Mouse (Mus musculus) lung, adult 2 months (tissue): Measurements from ENCODE around the gene Adamts9. TPM values are rescaled to one million over a fixed set of nuclear protein-coding genes. Genes with fewer than 3 reads are reported as not detected.

Experiments used
- DNase-seq: peaks from one replicate; pipeline ENCODE4 v3.0.0; 2022
- H3K4me1 ChIP-seq: fragments of 200-500 bp; 2 replicates; pipeline ENCODE4 v1.6.1; 2011; ENCODE audit warnings: low read length; ENCODE audit not compliant: control insufficient read depth, insufficient read depth
- H3K4me3 ChIP-seq: fragments of 200-500 bp; replicated peaks from 2 replicates; pipeline ENCODE3; 2011; ENCODE audit warnings: low read depth, mild to moderate bottlenecking, control low read depth, low read length; ENCODE audit errors: extremely low read depth
- CTCF ChIP-seq: fragments of 200-500 bp; IDR thresholded peaks from 2 replicates; pipeline ENCODE4 v1.5.1; 2011; ENCODE audit warnings: mild to moderate bottlenecking, low read length, control low read depth; ENCODE audit not compliant: insufficient read depth
- POLR2A ChIP-seq: fragments of 200-500 bp; IDR thresholded peaks from 2 replicates; pipeline ENCODE4 v1.6.1; 2011; ENCODE audit warnings: low read depth, mild to moderate bottlenecking, control low read depth, low read length, borderline replicate concordance; ENCODE audit errors: extremely low read depth
- WGBS: fragments of 180-500 bp; shearing (Covaris S2); methylation state at CpG from one replicate; pipeline ENCODE4 v1.1.7; 2018; 5-methylcytosine and 5-hydroxymethylcytosine counted together
- polyA plus RNA-seq: library from polyadenylated mRNA; depleted of rRNA; stranded (reverse); fragments of >200 nt; gene quantifications from 2 replicates; pipeline ENCODE4 v1.2.3, GENCODE M21; 2012

Adamts9 gene
- polyA plus RNA-seq, 1 experiment: 12.2 TPM

DNA sequence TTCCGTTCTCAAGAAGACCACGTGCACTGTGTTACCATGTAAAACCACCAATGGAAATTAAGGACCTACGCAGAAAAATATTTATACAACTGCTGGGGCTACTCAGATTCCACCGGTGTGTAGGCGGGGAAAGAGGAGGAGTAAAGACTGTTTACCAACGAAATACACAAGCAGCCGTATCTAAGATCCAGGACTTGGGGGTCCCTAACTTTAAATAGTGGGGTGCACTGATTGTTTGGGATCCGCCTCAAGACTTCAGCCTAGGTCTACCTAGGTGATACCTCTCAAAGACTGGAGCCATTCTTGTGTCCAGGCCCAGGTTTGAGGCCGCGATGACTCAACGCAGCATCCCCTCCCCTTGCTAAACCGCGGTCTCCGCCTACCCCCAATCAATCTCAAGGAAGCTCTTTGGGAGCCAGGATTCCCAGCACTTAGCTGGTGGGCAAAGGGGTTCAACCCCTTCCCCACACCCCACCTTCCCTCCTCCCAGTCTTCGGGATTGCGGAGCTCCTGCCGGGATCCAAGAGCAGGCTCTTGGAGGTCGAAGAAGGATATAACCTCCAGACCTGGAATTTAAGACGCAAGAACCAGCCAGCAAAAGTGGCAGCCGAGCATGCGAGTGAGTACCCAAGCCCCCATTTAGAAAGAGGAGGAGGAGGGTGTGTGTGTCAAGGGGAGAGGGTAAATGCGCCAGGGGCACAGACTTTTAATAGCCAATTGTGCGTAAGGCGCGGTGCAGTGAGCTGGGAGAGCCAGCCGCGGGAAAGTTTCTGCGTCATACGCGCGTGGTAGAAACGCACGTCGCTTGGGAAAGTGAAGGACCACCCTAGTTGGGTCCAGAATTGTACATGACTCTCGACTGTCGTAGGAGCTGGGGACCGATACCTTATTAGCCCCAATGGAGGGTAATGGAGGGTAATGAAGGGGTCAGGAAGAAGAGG lies 2.8 kb downstream of the Adamts9 start:
- 1% methylated on average over 37 of the region's 37 CpGs for WGBS
- peaks cover 8% of the 10 kb centered on the region for H3K4me1 ChIP-seq

DNA sequence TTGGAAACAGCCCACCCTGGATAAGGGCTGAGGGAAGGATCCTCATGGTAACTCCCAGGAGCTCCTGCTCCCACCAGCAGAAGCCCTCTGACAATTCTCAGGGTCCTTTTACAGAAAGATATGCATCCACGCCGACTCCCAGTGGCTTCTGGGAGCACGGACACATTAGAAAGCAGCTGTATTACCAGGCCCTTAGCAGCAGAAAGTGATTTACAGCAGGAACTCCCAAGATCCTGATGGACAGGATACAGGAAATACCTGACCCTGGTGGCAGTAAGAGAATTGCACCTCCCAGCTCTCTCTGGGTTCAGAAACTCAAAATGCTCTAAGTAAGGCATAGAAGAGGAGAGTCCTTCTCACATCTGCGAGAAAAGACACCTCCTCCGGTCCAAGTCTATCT lies 15.0 kb downstream of the Adamts9 start:
- 71% methylated on average over 5 of the region's 5 CpGs for WGBS
- no peak overlapping the region for H3K4me3 ChIP-seq
- no peak for DNase-seq
- no peaks in the 10 kb centered on the region for H3K4me1 ChIP-seq
- no peak for TF ChIP-seq POLR2A
- no peak for TF ChIP-seq CTCF

More for the DNA sequence above, 2.8 kb downstream of the Adamts9 start:
- TF ChIP-seq CTCF: no peak
- TF ChIP-seq POLR2A: peak; percentile 70; the same call in 1 of the 2 replicates
- peak; percentile 76 for DNase-seq
- peak overlapping the region; percentile 84 for H3K4me3 ChIP-seq

- TF ChIP-seq POLR2A (no peak), CTCF (no peak)
- no peak overlapping the region for H3K4me3 ChIP-seq
- no peak for DNase-seq
- WGBS: 55% methylated on average over 8 of the region's 8 CpGs
- H3K4me1 ChIP-seq: peaks cover 3% of the 10 kb centered on the region
These were observed 18.8 kb downstream of the Adamts9 start for GRCm38 (mm10) chr6:92924536-92924935.

GRCm38 (mm10) chr6:92921843-92922242 lies 21.4 kb downstream of the Adamts9 start:
- TF ChIP-seq CTCF: no peak
- no peak for TF ChIP-seq POLR2A
- no peak for DNase-seq
- WGBS: 9% methylated on average over 4 of the region's 4 CpGs
- H3K4me1 ChIP-seq: peaks cover 3% of the 10 kb centered on the region
- H3K4me3 ChIP-seq: no peak overlapping the region

DNA sequence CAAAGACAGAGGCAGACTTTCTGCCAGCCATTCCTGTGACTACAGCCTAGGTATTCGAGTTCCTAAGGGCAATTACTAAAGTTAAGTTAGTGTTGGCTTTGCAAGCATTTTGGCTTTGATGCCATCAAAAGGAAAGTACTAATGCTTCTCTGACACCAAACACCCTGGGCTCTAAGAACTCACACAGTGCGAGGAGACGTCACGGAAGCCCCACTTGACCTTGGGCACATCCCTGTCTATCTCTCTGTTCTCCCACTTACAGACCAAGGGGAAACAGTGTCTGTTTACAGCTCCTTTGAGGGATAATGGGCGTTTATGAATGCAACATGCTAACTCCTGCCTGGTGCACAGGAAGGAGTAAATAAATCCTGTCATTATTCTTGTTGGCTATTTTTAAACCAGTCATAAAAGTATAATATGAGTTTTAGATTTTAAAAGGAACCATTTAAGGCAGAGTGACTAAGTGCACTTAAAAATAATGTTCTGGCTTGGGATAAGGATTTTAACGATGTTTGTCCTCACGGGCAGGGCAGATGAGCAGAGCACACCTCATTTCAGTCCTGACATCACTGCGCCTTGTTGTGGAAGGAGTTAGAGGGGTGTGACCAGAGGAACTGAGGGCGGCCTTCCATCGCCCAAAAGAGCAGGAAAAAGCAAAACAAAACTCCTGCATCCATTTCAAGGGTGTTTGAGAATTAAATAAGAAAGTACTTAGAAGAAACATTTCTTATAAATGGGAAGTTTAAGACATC lies 22.2 kb downstream of the Adamts9 start:
- no peak for DNase-seq
- Histone ChIP-seq H3K4me1 (peaks cover 3% of the 10 kb centered on the region), H3K4me3 (no peak overlapping the region)
- 34% methylated on average over 10 of the region's 10 CpGs for WGBS
- TF ChIP-seq CTCF: no peak
- TF ChIP-seq POLR2A: no peak

- TF ChIP-seq POLR2A (no peak), CTCF (no peak)
- peaks cover 3% of the 10 kb centered on the region for H3K4me1 ChIP-seq
- 73% methylated on average over 3 of the region's 3 CpGs for WGBS
- no peak for DNase-seq
- H3K4me3 ChIP-seq: no peak overlapping the region
These were observed 32.7 kb downstream of the Adamts9 start for GRCm38 (mm10) chr6:92910611-92911010.

DNA sequence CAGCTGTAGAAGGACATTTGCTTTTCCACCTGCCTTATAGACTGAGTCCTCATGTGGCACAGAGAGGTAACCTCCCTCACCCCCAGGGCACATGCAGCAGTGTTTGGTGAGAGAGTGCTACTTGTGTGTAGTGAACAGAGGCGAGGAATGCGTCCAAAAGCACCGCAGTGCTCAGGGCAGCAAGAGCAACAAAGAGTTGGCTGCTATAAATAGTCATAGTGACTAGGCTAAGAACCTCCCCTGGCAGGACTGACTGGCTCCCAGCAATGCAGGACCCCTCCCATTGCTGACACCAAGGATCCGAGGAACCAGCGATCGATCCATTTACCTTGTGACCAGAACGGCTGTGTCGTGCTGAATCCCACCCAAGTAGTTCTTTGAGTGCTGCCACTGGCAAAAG lies 33.9 kb downstream of the Adamts9 start:
- 41% methylated on average over 8 of the region's 8 CpGs for WGBS
- H3K4me1 ChIP-seq: peaks cover 3% of the 10 kb centered on the region
- no peak for TF ChIP-seq CTCF
- TF ChIP-seq POLR2A: no peak
- no peak overlapping the region for H3K4me3 ChIP-seq
- peak; percentile 21 for DNase-seq

DNA sequence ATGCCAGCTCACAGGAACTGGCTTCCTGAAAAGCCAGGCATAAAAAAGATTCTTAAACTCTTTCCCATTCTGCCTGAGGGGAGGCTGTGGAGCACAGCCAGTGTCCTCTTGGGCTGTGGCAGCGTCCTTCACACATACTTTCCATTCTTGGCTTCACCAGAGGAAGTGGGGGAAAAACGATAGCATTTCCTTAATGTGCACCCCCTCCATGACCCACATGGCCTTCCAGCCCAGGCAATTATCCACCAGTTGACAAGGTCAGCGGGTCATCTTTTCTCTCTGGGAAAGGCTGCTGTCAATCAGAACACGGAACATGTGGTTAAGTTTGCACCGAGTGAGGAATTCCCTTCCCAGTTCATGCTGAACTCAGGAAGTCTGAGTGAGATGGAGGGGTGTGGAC lies 37.4 kb downstream of the Adamts9 start:
- peak; percentile 19 for DNase-seq
- 11% methylated on average over 5 of the region's 5 CpGs for WGBS
- Histone ChIP-seq H3K4me3 (no peak overlapping the region), H3K4me1 (peaks cover 7% of the 10 kb centered on the region)
- TF ChIP-seq POLR2A: no peak
- 0 out of 2 replicates have a peak, but pooled peaks have one; percentile 16 for TF ChIP-seq CTCF

DNA sequence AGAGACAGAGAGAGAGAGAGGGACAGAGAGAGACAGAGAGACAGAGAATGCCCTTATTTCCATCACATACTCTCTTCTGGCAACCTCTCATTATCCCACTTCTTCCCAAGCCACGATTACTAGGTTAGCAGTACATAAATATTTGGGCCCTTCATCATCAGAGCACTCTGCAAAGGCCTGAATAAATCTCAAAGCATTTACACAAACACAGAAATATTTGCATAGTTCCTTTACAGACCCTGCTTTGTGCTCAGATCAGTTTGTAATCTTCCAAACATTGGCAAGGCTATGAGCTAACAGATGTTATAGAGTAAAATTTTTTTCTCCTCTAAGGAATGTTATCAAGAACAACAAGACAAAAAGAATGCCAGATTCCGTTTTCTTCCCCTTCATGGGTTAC lies 38.8 kb downstream of the Adamts9 start:
- H3K4me3 ChIP-seq: no peak overlapping the region
- no peak for DNase-seq
- peaks cover 7% of the 10 kb centered on the region for H3K4me1 ChIP-seq
- WGBS: 37% methylated on average over 2 of the region's 2 CpGs
- TF ChIP-seq POLR2A (no peak), CTCF (no peak)
